Mouse (Mus musculus) lung, postnatal 10 days (tissue): ENCODE results near the gene Stk17b.
"Not testable (repeated sequence)": the region's sequence is repeated elsewhere in the genome, so short reads cannot be mapped to it uniquely, and the experiment has no call there.

Source experiments
- DNase-seq: peaks from one replicate; pipeline ENCODE4 v3.0.0; 2021

The Stk17b gene

GRCm38 (mm10) chr1:53781311-53781710 lies 3.7 kb downstream of the Stk17b start:
- no peak for DNase-seq

- DNase-seq: no peak
These were observed 8.7 kb downstream of the Stk17b start for GRCm38 (mm10) chr1:53776176-53776905.

GRCm38 (mm10) chr1:53775545-53775944 lies 9.5 kb downstream of the Stk17b start:
- no peak for DNase-seq

GRCm38 (mm10) chr1:53775036-53775435 lies 10.0 kb downstream of the Stk17b start:
- no peak for DNase-seq

GRCm38 (mm10) chr1:53774571-53774970 lies 10.5 kb downstream of the Stk17b start:
- no peak for DNase-seq

GRCm38 (mm10) chr1:53773994-53774393 lies 11.0 kb downstream of the Stk17b start:
- DNase-seq: peak; percentile 54

- no peak for DNase-seq
These were observed 12.1 kb downstream of the Stk17b start for GRCm38 (mm10) chr1:53772967-53773366.

GRCm38 (mm10) chr1:53771476-53771875 lies 13.5 kb downstream of the Stk17b start:
- DNase-seq: no peak

- no peak for DNase-seq
These were observed 18.9 kb downstream of the Stk17b start for GRCm38 (mm10) chr1:53766112-53766511.

GRCm38 (mm10) chr1:53757316-53757715 lies 27.7 kb downstream of the Stk17b start:
- DNase-seq: no peak

- DNase-seq: not testable (repeated sequence)
These were observed 31.5 kb downstream of the Stk17b start for GRCm38 (mm10) chr1:53753501-53753900.

- DNase-seq: no peak
These were observed 33.9 kb downstream of the Stk17b start for GRCm38 (mm10) chr1:53751144-53751543.

GRCm38 (mm10) chr1:53750697-53751096 lies 34.3 kb downstream of the Stk17b start:
- not testable (repeated sequence) for DNase-seq

- DNase-seq: not testable (repeated sequence)
These were observed 35.1 kb downstream of the Stk17b start for GRCm38 (mm10) chr1:53749881-53750385.

GRCm38 (mm10) chr1:53748571-53748970 lies 36.5 kb downstream of the Stk17b start:
- no peak for DNase-seq

GRCm38 (mm10) chr1:53746001-53746400 lies 39.0 kb downstream of the Stk17b start:
- DNase-seq: no peak

GRCm38 (mm10) chr1:53741742-53742458 lies 43.1 kb downstream of the Stk17b start:
- DNase-seq: no peak

GRCm38 (mm10) chr1:53740777-53741336 lies 44.2 kb downstream of the Stk17b start:
- DNase-seq: no peak

GRCm38 (mm10) chr1:53740077-53740776 lies 44.8 kb downstream of the Stk17b start:
- not testable (repeated sequence) for DNase-seq

GRCm38 (mm10) chr1:53736583-53736982 lies 48.4 kb downstream of the Stk17b start:
- no peak for DNase-seq

GRCm38 (mm10) chr1:53728489-53729225 lies 56.4 kb downstream of the Stk17b start:
- DNase-seq: no peak

- DNase-seq: no peak
These were observed 58.1 kb downstream of the Stk17b start for GRCm38 (mm10) chr1:53726883-53727282.
